Mouse (Mus musculus): ENCODE data around the gene St5. TPM values are rescaled to one million over a fixed set of nuclear protein-coding genes. Genes with fewer than 3 reads are reported as not detected.

St5 gene
- total RNA-seq, 4 experiments from 2014 or later, result 21.3 to 28.7 (median 22.7) TPM

DNA sequence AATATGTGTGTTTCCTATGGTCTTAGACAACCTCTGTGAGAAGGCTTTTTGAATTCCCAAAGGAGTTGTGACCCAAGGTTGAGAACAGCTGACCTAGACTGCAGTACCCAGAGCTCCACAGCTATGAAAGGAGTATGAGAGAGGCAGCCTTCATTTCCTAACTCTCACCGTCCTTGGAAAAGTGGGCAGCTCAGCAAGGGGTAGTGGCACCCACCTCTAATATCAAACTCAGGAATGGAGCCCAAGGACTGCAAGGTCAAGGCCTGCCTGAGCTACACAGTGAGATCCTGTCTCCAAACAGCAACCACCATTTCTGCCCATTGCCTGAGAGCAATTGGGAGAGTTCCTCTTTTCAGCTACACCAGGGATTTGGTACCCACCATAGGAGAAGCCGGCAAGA, 173.7 kb downstream of the St5 start:
- DNase-seq (ENCODE audit: low spot score), result no peak

- DNase-seq (ENCODE audit: low spot score), result peak; percentile 68
Measured at GRCm38 (mm10) chr7:109528356-109528755, 175.0 kb downstream of the St5 start.

GRCm38 (mm10) chr7:109527536-109527935, 175.9 kb downstream of the St5 start:
- DNase-seq (ENCODE audit: low spot score), result no peak

GRCm38 (mm10) chr7:109525740-109526663, 177.4 kb downstream of the St5 start:
- no peak for DNase-seq (ENCODE audit: low spot score)

DNA sequence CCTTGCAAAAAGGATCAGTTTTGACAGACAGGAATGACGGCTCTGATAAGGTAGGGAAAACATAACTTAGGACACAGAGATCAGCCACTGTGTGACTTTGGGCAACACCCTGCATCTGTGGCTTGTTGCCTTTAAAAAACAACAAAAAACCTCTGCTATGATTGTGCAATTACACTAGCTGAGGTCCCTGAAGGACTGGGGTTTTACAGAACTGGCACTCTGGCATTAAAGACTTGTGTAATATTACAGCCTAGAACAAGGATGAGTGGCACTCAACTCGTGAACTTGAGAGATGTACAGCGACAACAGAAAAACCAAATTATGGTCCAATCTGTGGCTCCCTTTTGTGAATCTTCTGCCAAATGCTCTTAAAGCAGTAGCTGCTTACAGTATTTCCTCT, 178.6 kb downstream of the St5 start:
- no peak for DNase-seq (ENCODE audit: low spot score)

GRCm38 (mm10) chr7:109524442-109524744, 179.0 kb downstream of the St5 start:
- no peak for DNase-seq (ENCODE audit: low spot score)

GRCm38 (mm10) chr7:109523741-109524441, 179.5 kb downstream of the St5 start:
- DNase-seq (ENCODE audit: low spot score), result no peak

- no peak for DNase-seq (ENCODE audit: low spot score)
Measured at GRCm38 (mm10) chr7:109523304-109523703, 180.1 kb downstream of the St5 start.

GRCm38 (mm10) chr7:109522084-109522483, 181.3 kb downstream of the St5 start:
- no peak for DNase-seq (ENCODE audit: low spot score)

DNA sequence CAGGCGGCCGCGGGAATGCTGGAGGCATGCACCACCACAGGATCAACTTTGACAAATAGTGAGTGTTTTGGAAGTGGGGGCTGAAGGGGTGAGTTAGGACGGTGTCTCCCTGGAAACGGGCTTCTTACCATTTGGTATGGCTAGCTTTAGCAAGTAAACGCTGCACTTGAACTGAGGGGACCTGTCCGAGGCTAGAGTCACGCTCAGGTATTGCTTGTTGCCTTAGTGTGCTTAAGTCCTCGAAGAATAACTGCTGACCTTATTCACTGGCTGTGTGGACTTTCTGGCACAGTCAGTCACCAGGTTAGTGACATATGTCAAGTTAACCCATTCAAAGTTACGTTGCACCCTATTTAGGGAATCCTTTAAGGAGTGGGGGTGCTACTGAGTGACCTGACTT, 183.5 kb downstream of the St5 start:
- no peak for DNase-seq (ENCODE audit: low spot score)

- DNase-seq (ENCODE audit: low spot score), result peak; percentile 99
Measured at GRCm38 (mm10) chr7:109518838-109519696, 184.3 kb downstream of the St5 start, which contains the start of gene Rpl27a. Rpl27a (plus strand) TSS chr7:109519147.

DNA sequence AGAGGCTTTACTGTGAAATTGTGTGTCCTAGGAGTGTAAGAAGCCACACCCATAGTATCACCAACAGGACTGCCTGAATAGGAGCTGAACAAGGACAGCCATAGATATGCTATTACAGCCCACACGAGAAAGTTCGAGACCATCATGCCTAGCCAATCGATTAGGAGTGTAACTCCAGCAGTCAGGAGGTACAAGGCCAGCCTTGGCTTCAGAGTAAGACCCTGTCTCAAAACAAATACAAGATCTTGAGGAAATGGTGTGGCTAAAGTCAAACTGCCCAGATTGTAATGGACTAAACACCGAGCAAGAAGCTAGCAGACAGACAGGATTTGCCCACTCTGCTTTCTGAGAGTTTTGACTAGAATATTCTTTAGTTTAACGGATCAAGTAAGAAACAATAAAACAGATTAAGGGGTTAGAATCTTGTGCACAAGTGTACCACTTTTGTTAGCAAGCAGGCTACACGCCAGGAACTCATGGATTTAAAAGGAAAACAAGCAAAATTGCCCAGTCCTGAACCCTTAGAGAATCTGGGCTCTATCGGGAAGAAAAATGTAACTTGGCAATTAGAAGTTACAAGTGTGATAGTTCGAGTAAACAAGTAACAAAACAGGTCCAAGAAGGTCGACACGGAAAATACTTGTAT, 185.2 kb downstream of the St5 start:
- no peak for DNase-seq (ENCODE audit: low spot score)

DNA sequence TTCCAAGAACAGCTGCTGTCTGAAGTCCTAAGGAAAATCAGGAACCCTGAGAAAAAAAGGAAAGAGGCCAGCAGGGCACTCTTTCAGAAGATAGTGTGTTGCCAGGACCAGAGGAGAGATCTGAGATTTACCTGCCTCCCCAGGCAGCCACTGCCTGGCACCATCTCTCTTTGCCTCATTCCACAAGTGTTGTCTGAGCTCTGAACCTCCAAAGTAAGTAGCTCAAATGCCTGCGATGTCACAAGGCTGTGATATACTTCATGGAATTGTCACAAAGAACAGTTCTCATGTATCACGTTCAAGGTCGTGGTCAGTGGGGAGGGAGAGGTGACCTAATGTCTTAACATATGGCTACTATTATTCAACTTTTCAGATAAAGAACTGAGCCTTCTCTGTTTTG, 186.9 kb downstream of the St5 start:
- no peak for DNase-seq (ENCODE audit: low spot score)

DNA sequence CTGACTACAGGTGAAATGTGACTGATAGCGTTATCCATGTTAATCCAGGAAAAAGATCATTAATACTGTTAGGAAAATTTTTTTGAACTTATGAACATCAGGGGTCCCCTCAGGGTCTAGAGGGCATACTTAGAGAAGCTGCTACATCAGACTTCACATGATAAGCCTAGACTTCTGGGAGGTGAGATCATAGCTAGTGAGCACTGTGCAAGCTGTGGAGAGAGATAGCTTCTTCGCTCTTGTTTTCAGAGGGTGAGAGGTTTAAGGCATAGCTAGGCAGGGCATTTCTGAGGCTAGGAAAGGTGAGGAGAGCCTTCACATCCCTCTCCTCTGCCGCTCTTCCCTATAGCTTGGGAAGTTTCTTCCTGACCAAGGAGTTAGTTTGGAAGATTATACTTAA, 191.6 kb downstream of the St5 start:
- no peak for DNase-seq (ENCODE audit: low spot score)

DNA sequence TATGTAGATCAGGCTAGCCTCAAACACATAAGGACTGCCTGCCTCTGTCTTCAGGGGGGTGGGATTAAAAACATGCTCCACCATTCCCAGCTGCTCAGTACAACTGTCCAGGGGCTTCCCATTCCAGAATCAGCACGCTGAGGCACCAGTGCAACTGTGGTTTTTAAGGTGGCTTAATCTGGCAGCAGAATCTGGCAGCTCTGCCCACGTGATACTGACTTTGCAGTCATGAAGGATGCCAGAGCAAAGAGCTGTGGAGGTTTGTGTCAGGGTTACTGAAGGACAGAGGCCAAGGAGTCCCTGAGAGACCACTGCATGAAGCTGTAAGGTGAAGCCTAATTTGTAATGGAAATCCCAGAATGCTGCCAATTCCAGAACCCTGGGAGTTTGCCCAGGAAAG, 192.6 kb downstream of the St5 start:
- DNase-seq (ENCODE audit: low spot score), result no peak

DNA sequence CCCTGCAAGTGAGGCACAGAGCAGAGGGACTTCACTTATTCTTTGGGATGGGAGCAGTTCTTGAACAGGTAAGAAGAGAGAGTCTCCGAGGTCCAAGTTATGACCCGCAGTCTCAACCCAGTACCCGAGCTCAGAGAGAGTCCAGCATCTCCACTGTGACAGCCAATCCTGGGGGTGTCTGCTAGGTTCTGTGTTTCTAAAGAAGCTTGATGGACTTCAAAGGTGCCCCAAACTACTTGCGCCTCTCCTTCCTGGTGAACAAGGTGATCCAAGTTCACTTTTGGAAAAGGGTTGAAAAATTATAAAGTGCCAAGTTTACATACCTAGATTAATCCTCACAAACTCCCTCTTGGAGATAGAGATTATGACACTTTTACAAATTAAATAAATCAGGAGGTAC, 195.4 kb downstream of the St5 start, which contains the start of gene Trim66:
Gene Trim66 (minus strand): TSS at position 101 of the 400 bp plus-strand sequence.
- DNase-seq (ENCODE audit: low spot score), result no peak

DNA sequence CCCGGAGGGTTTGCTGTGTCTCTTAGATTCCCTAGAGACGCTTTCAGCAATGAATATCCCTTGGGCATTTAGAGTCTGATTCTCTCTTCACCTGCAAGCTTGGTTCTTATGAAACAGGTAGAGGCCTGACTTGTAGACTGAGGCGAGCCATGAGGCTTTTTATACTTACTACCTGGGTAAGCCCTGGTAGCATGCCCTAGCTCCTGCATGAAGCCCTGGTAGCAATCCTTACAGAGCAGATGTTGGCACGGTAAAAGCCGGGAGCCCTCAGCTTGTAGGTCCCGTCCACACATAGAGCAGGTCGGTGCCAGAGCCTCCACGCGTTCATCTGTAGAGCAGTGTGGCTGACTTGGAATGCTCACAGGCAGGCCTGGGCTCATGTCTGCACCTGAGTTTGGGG, 195.8 kb downstream of the St5 start:
- no peak for DNase-seq (ENCODE audit: low spot score)

DNA sequence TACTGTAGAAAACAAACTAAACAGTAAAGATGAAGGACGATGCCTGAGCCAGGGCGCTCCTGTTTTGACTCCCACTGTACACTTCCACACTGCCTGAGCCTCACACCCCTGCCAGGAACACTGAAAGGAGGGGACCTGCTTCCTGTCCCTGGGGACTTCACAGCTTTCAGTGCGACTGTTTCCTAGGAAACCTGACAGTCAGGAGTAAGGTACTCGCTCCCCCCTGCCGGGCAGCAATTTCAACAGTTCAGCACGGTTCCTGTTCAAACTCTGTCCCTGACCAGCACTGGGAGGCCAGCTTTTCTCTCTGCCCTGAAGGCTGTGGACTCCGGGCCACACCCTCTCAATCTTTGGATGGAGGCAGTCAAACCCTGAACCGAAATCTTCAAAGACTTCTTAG, 196.3 kb downstream of the St5 start:
- DNase-seq (ENCODE audit: low spot score), result no peak

DNA sequence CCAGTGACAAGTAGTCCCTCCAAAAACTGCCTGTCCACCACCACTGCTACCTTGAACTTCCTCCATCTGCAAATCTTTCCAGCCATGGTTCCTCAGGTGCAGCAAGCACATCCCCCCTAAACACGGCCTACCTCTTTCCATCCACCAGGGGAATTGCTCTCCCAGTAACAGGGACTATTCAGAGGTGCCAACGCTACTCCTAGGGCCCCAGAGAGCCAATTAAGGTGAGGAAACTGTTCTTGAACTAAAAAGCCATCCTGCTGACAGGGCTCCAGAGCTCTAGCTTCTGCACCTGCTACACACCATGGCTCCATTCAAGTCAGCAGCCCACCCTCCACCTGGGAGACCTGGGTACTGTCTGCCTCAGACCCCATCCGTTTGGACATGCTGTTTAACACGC, 205.9 kb downstream of the St5 start:
- no peak for DNase-seq (ENCODE audit: low spot score)

DNA sequence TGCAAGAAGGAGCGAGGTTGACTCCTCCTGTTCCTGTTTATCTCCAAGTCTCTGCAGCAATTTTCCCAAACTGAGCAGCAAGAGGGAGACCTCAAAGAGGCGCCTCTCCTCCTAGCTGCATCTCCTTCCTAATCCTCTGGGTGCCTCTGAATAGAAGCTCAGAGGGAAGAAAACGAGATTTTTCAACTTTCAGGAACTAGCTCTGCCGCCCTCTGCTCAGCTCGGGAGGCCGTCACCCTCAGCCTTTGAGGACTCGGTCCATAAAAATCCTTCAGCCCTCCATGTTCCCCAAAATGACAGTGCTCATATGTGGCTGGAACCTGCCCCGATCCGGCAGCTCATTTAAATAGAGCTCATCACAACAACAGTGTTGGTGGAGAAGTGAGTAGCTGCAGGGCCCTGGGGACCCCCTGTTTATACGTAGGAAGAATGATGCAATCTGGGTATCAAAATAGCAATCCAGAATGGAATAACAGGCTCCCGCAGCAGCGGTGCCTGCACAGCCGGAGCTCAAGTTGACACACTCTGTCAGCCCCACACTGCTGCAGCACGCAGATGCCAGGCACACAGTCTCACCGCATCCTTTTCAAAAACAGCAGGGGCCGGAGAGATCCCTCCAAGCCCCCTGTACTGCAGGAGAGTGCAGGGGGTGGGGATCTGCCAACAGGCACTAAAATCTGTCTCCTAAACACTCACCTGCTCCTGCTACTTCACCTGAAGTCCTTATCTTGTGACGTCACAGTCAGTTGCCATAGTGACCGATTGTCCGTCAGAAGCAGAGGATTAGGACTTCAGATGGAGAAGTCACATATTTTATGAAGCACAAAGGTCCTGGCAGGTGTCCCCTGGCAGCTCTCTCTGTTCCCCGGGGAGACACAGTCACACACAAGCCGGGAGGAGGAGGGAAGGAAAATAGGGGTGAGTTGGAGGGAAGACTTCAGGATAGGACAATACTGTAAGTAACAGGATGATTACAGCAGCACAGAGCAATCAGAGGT, 209.8 kb downstream of the St5 start:
- no peak for DNase-seq (ENCODE audit: low spot score)
